Mouse (Mus musculus): Measurements from ENCODE around the gene Lin28b.
A peak's percentile ranks its signal among the peaks of the same experiment; 100 is the strongest.

Lin28b gene

DNA sequence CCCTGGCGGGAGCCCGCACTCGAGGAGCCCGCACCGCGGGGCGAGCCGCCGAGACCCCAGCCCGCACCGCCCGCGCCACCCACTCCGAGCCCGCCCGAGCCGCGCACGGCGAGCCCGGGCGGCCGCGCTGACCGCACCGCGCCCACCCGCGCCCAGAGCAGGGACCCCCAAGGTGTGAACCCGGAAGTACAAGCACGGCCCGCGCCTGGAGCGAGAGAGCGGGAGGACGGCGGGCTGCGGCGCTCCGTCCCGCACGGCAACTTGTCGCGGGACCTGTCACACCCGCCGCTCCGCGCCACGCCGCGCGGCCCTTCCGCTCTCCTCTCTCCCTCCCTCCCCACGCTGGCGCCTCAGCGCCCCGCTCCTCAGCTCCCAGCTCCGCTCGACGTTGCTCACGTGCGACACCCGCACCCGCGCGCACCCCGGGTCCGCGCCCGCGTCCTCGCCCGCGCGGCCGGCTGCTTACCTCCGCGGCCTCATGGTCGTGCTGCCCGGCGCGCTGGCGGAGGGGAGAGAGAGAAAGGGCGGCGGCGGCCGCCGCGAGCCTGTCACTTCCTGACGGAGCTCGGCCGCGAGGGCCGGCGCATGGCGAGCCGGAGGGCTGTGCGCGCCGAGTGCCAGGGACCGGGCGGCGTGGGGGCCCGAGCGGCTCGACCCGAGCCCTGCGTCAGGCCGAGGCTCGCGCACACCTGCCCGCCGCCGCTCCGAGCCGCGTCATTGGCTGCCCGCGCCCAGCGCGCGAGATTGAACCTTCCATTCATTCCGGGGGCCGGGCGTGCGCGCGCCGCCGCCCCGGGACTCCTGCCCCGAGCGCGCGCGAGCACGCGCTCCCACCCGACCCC is at the start of gene Lin28b:
Gene Lin28b, minus strand, starts transcription at position 635 of the 842 bp plus-strand sequence.
- peak; percentile 18 for DNase-seq (ENCODE audit: low read depth, low spot score)

DNA sequence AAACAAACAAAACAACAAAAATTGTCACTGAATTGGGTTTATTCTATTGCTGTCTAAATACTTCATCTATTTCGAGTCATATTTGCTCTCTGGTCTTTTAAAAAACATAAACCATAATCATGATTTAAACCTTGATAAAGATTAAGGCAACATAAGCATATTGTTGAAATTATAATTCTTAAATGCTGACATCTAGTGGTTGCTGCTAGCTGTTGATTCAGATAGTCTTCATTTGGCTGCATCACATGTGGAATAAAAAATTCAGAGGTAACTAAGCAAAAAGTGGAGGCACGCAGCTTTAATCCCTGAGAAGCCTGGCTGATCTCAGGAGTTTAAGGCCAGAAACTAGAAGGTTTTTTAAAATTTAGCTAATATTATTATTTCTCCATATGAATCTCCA is 25.6 kb upstream of the Lin28b start:
- DNase-seq (ENCODE audit: low read depth, low spot score) = no peak

DNA sequence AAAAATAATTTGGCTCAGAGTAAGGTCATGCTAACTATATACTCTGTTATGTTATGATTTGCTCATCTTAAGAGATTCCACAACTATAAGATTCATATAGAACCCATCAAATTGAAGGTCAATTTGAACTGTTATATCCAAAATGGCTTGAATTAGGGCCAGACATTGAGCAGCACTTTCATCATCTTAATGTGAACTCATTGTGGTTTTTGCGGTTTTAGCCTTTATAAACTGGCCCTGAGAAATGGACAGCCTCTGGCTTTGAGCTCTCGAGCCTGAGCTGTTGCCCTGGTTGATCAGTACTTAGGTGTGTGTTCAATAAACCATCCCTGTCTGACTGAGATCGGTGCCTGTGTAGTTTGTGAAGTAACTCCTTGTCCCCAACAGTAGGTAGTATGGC is 24.5 kb upstream of the Lin28b start:
- DNase-seq (ENCODE audit: low read depth, low spot score) = no peak

DNA sequence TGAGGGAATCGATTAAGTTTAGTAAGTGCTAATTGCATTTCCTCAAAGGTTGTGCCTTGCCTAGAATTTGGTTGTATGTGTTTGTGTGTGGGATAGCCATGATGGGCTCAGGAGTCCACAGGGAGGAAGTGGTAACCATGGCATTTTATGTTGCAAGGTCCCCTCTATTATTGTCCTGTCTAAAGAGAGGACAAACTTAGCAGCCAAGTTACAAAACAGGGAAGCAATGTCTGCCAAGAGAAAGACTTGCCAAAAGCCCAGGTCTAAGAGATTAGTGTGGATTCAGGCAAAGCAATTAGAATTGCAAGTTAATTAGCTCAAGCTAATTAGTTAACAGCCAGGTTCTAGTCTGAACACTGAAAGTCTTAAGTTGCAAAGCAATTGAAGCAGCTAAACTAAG is 14.1 kb upstream of the Lin28b start:
- no peak for DNase-seq (ENCODE audit: low read depth, low spot score)

DNA sequence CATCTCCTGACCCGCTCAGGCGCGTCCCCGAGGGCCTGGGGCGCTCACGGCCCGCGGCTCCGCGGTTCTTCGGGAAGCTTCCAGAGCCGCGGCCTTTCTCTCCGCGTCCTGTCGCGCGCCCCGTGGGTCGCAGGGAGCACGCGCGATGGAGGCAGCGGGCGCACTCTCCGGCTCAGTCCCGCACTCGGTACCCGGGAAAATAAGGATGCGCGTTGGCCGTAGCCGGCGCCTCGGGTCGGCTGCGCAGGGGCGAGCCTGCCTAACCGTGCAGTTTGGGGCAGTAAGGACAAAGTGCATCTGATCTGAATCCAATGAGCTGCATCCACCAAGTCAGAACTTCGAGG is 380 bp upstream of the Lin28b start:
- no peak for DNase-seq (ENCODE audit: low read depth, low spot score)

- no peak for DNase-seq (ENCODE audit: low read depth, low spot score)
These were observed 902 bp downstream of the Lin28b start for GRCm38 (mm10) chr10:45485226-45485760.

- no peak for DNase-seq (ENCODE audit: low read depth, low spot score)
These were observed 3.0 kb downstream of the Lin28b start for GRCm38 (mm10) chr10:45483210-45483609.

GRCm38 (mm10) chr10:45473663-45474333 is 12.4 kb downstream of the Lin28b start:
- no peak for DNase-seq (ENCODE audit: low read depth, low spot score)

- no peak for DNase-seq (ENCODE audit: low read depth, low spot score)
These were observed 13.1 kb downstream of the Lin28b start for GRCm38 (mm10) chr10:45473143-45473484.

DNA sequence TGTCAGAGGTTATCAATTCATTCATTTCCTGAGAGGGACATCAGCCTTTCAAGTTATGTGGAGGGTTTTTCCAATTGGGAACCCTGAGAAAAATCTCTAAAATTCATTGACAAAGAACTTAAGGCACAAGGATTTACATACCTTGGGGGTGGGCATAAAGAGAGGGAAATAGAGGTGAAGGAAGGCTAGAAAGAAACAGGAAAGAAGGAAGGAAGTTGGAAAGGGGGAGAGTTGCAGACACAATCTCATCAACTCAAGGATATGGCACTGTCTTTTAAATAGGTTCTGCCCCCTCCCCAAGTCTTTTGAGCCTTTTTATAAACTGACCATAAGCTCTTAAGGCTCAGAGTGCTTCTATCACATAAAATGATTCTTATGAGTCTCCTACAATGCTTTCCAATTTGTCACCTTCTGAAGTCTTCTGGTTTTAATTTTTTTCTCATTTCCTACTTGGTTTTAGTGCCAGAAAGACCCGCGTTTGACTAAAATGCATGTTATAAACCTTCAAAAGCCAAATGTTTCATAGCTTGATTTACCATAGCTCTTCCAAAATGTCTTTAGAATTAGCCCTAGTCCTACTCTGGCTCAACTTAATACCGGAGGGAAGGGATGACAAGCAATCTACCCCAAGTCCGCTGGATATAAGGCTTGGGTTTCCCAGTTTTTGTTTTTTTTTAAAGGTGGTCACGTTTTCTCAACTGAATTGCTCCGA is 13.6 kb downstream of the Lin28b start:
- no peak for DNase-seq (ENCODE audit: low read depth, low spot score)

- no peak for DNase-seq (ENCODE audit: low read depth, low spot score)
These were observed 14.9 kb downstream of the Lin28b start for GRCm38 (mm10) chr10:45471321-45471720.

- DNase-seq (ENCODE audit: low read depth, low spot score) = no peak
These were observed 16.0 kb downstream of the Lin28b start for GRCm38 (mm10) chr10:45470079-45470739.

DNA sequence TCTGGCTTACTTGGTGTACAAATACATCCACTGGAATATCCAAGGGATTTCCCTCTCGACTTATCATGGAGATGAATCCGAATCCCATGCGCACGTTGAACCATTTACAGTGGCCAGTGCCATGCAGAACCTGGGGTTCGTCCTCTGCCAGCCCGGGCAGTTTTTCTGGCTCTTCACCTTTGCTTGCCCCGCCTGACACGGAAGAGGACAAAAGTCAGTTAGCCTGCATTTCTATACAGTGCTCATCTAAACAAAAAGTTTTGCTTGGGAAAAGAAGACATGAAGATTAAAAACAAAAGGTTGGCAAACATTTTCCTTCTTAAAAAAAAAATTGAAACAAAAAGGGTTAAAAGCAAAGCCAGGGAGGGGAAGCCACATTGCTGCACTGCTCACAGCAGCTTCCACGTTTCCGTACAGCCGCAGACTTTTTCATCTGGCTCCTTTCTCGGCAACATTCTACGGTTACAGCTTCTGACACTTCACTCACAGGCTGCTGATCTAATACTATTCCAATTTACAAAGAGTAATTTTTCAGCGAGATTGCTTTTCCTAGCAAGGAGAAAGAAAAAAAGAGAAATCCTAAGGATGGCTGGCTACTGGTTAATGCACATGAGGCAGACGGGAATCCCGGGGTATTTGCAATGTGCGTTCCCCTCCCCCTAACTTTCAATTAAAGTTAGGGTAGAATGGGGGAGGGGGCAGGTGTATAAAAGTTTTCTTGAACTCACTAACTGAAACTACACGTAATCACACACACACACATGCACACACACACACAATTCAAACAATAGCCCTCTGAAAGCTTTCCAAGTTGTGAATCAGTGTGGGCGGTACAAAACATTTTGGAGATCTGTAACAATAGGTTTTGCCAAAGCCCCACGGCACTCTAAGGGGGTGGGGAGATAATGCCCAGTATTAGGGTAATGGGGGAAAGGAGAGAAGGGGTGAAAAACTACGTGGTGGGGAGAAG is 16.9 kb downstream of the Lin28b start:
- no peak for DNase-seq (ENCODE audit: low read depth, low spot score)

GRCm38 (mm10) chr10:45468180-45468915 is 17.8 kb downstream of the Lin28b start:
- DNase-seq (ENCODE audit: low read depth, low spot score) = no peak

- DNase-seq (ENCODE audit: low read depth, low spot score) = no peak
These were observed 27.6 kb downstream of the Lin28b start for GRCm38 (mm10) chr10:45458637-45459036.

- no peak for DNase-seq (ENCODE audit: low read depth, low spot score)
These were observed 28.1 kb downstream of the Lin28b start for GRCm38 (mm10) chr10:45458074-45458473.

DNA sequence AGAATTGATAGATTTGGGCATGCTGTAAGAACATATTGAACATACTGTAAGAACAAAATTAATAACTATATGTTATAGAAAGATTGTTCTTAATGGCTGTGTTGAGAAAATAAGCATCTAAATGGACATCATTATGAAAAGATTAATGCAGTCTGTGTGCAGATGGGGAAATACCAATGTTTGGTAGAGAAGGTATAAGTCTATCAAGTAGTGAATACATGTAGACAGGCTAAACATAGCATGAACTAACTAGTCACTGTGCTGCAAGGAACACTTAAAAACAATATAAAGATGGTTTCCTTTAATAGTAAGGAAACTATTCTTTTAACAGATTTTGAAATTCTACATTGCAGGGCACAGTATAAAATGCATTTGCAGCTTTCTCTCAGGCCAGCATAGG is 39.6 kb downstream of the Lin28b start:
- DNase-seq (ENCODE audit: low read depth, low spot score) = no peak

GRCm38 (mm10) chr10:45446215-45446614 is 40.0 kb downstream of the Lin28b start:
- DNase-seq (ENCODE audit: low read depth, low spot score) = no peak

DNA sequence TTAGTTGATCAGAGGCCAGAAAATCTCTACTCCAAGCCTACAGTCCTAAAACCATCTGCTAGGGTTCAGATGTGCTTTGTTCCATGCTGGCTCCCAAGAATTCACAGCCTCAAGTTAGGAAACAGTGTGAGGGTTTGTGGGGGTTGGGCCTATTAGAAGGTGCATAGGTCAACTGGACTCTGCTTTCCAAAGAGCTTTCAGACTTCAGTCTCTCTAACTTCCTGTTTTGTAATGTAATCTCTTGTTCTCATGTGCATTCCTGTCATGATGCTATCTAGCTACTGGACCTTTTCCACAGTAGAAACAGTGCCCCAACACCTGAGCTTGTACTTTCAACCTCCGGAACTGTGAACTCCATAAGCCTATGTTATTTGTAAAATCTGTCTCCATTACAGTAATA is 63.8 kb downstream of the Lin28b start:
- no peak for DNase-seq (ENCODE audit: low read depth, low spot score)

GRCm38 (mm10) chr10:45412144-45412543 is 74.1 kb downstream of the Lin28b start:
- DNase-seq (ENCODE audit: low read depth, low spot score) = no peak

Data from CD4-positive, CD25-positive, alpha-beta regulatory T cell, adult 2 months (primary cell).